Mouse (Mus musculus) naive thymus-derived CD4-positive, alpha-beta T cell, adult 2 months (primary cell): ENCODE results near the gene H2-Ke6.
A peak's percentile ranks its signal among the peaks of the same experiment; 100 is the strongest.
"Not testable (repeated sequence)": the region's sequence is repeated elsewhere in the genome, so short reads cannot be mapped to it uniquely, and the experiment has no call there.

Experiments
- DNase-seq: peaks from one replicate; pipeline ENCODE4 v3.0.0-alpha.2; 2011; ENCODE audit warnings: low read depth

H2-Ke6 gene

GRCm38 (mm10) chr17:34029150-34029889 is 1.5 kb upstream of the H2-Ke6 start:
- DNase-seq = peak; percentile 18

- peak; percentile 19 for DNase-seq
These were observed 765 bp upstream of the H2-Ke6 start for GRCm38 (mm10) chr17:34028501-34029149.

- peak; percentile 87 for DNase-seq
These were observed 774 bp downstream of the H2-Ke6 start for GRCm38 (mm10) chr17:34026917-34027655.

GRCm38 (mm10) chr17:34026221-34026620 is 1.6 kb downstream of the H2-Ke6 start:
- peak; percentile 63 for DNase-seq

GRCm38 (mm10) chr17:34025756-34026151 is 2.1 kb downstream of the H2-Ke6 start:
- DNase-seq = no peak

GRCm38 (mm10) chr17:34024861-34025755 is 2.8 kb downstream of the H2-Ke6 start:
- DNase-seq = no peak

GRCm38 (mm10) chr17:34024317-34024821 is 3.5 kb downstream of the H2-Ke6 start, which contains the start of gene Ring1:
Gene Ring1, minus strand, starts transcription at chr17:34024680.
- DNase-seq = peak; percentile 93

- no peak for DNase-seq
These were observed 4.2 kb downstream of the H2-Ke6 start for GRCm38 (mm10) chr17:34023678-34024077.

- DNase-seq = no peak
These were observed 4.9 kb downstream of the H2-Ke6 start for GRCm38 (mm10) chr17:34022987-34023386.

GRCm38 (mm10) chr17:34022414-34022783 is 5.5 kb downstream of the H2-Ke6 start:
- no peak for DNase-seq

GRCm38 (mm10) chr17:34021539-34022413 is 6.1 kb downstream of the H2-Ke6 start:
- DNase-seq = no peak

- no peak for DNase-seq
These were observed 14.4 kb downstream of the H2-Ke6 start for GRCm38 (mm10) chr17:34013436-34013835.

GRCm38 (mm10) chr17:34010156-34010555 is 17.7 kb downstream of the H2-Ke6 start:
- DNase-seq = no peak

- DNase-seq = no peak
These were observed 21.3 kb downstream of the H2-Ke6 start for GRCm38 (mm10) chr17:34006570-34006969.

- peak; percentile 82 for DNase-seq
These were observed 24.4 kb downstream of the H2-Ke6 start for GRCm38 (mm10) chr17:34003426-34003825.

GRCm38 (mm10) chr17:34000796-34001195 is 27.1 kb downstream of the H2-Ke6 start:
- peak; percentile 52 for DNase-seq

- DNase-seq = peak; percentile 99
These were observed 27.7 kb downstream of the H2-Ke6 start, which contains the start of gene H2-K1 for GRCm38 (mm10) chr17:34000150-34000537. Gene H2-K1, minus strand, starts transcription at chr17:34000347.

GRCm38 (mm10) chr17:33999341-34000149 is 28.3 kb downstream of the H2-Ke6 start:
- DNase-seq = peak; percentile 72

GRCm38 (mm10) chr17:33998697-33999096 is 29.2 kb downstream of the H2-Ke6 start:
- DNase-seq = peak; percentile 76

- not testable (repeated sequence) for DNase-seq
These were observed 30.8 kb downstream of the H2-Ke6 start for GRCm38 (mm10) chr17:33997025-33997424.
